Mouse (Mus musculus) thymus, postnatal 4 days (tissue): ENCODE measurements around the gene Pcbp3.

ENCODE experiments used
- DNase-seq: peaks from one replicate; pipeline ENCODE4 v3.0.0; 2021

The Pcbp3 gene

DNA sequence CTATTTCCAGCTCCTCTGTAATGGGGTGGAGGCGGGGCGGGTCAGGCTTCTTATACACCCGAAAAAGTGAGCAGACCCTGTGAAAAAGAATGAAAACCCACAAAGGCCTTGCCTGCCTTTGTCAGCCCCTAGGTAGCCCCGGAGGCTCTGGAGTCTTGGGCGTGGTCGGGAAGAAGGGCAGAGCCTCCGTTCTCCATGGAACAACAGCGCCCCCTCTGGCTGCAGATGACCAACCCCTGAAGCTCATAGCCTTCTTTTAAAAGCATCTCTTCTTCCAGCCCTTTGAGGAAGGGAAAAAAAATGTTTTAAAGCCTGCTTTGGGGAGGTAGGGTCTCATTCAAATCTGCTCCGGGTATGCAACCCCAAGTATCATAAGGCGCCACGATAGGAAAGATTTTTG lies 233.3 kb downstream of the Pcbp3 start:
- DNase-seq = peak; percentile 80

DNA sequence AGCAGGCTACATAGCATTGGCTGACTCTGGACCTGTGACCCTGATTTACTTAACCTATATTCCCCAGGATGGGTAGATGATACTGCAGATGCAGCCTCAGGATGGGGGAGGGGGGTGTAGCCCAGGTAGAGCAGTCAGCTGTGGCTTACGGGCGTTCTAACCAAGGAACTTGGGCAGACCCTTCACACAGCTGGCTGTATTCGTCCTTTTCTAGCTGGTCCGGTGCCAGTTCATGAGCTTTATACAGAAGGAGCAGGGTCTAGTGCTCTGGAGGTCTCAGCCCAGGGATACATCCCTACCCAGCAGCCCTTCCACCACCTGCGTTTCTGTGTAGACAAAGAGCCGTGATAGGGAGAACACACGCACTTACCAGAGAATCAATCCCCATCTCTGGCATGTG lies 234.4 kb downstream of the Pcbp3 start:
- DNase-seq = peak; percentile 3

DNA sequence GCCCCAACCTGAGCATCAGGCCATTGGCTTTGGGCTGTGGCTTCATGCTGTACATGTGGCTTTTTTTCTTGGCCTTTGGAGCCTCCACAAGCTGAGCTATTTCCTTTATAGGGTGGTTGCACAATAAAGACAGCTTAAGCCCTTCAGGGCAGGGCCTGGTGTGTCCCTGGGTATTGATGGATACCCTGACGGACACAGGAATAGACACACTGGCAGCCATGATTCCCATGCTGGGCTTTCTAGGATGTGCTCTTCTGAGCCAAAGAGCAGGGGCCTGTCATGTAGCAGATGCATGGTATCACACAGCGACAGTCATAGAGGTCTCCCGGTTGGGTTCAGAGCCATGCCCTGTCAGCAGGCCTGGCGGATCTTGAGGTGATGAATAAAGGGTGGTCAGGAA lies 234.8 kb downstream of the Pcbp3 start:
- peak; percentile 2 for DNase-seq

DNA sequence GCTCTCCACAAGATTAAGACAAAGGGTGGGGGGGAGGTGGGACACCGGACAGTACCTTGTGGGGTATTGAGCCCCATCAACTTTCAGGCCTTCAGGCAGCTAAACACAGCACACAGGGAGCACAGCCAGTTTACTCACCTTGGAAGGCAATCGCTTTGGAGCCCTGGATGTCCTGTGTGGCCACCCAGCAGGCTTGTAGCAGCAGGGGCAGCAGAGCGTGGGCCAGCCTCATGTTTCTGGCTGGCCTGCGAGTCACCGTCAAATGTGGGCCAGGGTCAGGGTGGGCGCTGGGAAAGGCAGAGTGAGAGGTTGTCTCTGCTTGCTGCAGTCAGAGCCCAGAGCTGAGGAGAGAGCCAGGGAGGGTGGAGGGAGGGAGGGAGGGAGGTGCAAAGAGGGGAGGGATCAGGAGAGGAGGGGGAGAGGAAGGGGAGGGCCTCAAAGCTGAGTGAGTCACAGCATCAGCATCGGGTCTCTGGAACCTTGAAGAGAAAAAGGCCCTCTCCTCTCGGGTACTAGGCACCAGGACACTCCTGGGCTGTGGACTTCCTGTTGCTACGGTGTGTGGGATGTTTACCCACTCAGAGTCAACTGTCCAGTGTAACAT lies 235.9 kb downstream of the Pcbp3 start, which contains the start of gene Col6a1:
Gene Col6a1 (minus strand): TSS at position 487 of the 604 bp plus-strand sequence.
- DNase-seq = no peak

DNA sequence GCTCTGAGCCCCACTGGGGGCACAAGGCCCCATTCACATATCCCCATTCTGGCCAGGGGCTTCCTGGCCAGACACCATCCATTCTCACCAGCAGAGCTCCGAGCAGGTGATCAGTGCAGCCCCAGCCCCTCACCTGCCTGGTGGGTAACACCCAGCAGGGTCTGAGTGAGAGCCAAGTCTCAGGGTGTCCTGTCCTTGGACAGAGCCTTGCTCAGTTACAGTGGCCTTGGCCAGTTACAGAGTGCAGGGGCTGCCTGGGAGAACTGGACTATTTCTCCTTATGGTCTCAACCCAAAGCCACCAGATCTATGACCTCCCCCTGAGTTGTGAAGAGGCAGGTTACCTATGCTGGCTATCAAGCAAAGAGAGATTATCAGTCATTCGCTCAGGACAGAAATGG lies 236.6 kb downstream of the Pcbp3 start:
- DNase-seq = peak; percentile 5

DNA sequence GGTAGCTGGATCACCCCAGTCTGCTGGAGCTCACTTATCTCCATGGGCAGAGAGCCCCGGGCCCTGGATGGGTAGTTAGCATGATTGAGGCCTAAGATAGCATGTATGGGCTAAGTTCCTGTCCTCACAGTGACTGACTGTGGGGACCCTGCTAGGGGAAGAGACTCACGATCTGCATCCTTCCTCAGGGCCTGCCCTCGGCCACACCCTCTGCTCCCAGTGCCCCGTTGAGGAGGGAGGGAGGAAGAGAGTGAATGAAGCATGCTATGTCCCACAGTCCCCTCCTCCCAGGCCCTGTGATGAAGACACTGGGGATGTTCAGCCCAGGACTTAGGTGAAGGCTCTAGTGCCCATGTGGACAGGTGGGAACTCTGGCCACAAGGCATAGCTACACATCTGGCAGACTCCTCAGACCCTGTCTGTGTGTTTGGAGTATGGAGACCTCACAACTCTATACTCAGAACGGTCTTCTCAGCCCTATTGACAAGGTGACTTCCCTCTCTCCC lies 237.4 kb downstream of the Pcbp3 start:
- peak; percentile 2 for DNase-seq

DNA sequence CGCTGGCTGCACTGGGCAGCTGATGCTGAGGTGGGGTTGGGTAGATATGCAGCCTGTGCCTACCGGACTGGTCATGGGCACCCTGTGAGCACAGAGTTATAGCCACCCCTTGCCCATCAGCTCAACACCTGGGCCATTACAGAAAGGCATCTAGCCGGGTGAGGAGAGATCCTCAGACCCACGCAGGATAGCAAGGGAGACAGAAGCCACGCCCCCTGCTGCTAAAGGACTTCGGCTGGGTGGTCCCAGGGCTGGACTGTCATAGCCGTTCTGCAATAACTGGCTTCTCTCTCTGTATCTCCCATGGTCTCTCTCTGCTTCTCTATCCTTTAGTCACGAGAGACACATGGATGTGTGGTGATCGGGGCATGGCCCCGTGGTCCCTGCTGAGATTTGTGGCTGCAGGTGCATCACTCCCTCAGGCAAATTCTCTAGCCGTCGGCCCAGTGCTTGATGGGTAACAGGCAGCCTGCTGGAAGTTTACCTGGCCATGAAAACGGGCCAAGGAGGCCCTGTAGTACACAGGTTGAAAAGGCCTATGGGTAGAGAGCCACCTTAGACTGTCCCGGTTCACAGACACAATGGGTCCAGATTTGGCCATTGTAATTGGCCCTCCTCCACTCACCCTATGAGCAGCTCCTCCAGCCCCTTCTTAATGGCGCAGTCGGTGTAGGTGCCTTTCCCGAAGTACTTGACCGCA lies 238.8 kb downstream of the Pcbp3 start:
- peak; percentile 2 for DNase-seq

DNA sequence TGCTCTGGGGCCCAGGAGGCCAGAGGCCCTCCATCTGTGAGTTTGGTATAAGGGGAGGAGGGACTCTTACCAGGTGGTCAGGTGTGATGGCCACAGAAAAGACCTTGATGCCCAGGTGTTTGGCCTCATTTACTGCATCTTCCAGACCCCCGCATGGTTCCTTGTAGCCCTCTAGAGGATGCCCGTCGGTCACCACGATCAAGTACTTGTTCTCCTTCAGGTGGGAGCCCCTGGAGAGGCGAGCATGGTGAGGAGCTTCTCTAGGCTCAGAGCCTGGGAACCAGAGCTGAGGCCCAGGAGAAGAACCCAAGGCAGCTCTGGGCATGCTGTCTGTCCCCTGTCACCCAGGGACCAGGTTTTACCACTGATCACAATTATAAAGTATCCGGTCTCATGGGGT lies 239.9 kb downstream of the Pcbp3 start:
- DNase-seq = no peak

DNA sequence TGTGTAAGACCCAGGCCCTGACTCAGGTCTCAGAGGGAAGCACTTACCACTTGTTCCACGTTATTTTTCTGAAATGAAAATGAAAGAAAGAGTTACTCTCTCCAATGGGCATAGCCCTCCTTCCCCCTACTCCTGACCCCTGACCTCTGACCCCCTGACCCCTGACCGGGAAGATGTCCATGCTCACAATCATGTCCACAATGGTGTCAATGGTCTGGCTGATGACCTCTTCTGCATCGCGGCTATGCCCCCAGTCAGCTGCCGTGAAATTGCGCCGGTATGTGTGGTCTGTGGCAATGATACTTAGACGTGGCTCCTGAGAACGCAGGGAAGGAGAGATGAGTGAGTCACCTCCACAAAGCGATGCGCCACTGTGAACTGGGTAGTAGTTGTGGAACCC lies 240.5 kb downstream of the Pcbp3 start:
- no peak for DNase-seq

DNA sequence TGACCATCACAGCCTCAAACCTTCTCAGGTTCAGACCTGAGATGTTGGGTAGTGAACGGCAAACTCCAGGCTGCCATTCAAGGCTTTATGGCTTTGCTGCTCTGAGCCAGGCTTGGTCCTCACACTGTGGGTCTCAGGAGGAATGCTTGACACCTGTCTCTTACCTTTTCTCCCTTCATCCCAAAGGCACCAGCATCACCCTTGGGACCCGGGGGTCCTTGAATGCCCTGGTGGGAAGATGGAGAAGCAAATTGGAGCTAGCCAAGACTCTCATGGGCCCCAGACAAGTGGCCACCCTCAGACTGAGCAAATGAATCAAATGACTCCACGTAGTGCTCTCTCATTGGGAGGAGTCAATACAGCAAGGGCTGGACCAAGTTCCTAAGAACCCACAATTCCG lies 244.1 kb downstream of the Pcbp3 start:
- no peak for DNase-seq

DNA sequence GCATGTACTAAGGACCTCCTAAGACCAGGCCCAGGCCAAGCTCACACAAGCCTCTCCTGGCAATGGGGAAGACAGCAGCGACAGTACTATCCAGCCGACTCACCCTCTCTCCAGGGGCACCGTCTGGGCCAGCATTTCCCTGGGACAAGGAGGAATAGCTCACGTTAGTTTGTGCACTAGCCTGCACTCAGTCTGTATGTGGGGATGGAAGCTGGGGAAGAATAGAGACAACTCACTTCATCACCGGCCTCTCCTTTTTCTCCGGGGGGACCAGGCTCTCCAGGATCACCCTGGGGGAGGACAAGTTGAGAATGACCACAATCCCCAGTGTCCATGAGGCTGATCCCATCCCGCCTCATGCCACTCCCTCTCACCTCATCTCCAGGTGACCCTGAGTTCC lies 244.7 kb downstream of the Pcbp3 start:
- DNase-seq = no peak

DNA sequence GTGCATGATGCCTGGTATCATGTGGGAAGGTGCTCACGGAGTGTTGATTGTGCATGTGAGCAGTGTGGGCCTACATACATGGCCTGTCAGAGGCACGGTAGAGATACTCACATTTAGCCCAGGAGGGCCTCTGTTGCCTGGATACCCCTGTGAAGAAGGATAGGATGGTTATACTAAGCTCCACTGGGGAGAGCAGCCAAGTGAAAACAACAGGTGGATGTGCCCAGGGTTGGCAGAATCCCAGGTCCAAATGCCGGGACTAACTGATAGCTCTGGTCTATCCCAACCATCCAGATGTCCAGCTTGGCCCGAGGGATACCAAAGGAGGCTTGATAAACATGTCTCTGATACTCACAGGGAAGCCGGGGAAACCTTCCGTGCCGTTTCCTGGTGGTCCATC lies 247.4 kb downstream of the Pcbp3 start:
- DNase-seq = no peak

DNA sequence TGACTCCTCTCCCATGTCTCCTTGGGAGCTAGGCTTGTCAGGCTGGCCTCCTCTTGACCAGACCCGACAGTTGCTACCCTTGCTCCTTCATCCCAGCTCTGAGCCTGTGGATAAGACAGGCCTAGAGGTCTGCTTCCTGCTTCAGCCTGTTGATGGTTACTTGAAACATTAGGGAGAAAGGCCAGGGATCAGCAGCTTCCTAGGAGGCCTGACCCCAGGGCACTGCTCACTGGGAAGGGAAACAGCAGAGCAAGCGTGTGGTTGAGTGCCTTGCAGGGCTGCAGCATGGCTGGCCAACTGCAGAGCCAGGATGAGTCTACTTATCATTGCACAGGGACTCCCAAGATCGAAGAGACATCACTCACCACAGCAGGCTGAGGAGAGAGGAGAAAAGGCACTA lies 249.2 kb downstream of the Pcbp3 start:
- no peak for DNase-seq
